Mouse (Mus musculus) central nervous system, embryonic 18 days (tissue): ENCODE results near the gene Wfdc5. TPM values are rescaled to one million over a fixed set of nuclear protein-coding genes. Genes with fewer than 3 reads are reported as not detected.

Experiments
- polyA plus RNA-seq: library from polyadenylated mRNA; depleted of rRNA; stranded (reverse); fragments of >200 nt; gene quantifications from 2 replicates; pipeline ENCODE4 v1.2.3, GENCODE M21; 2012; rRNA removed

Wfdc5 gene
- not detected in 2 replicates for polyA plus RNA-seq

GRCm38 (mm10) chr2:164182692-164183255, at the start of gene Wfdc5:
Gene Wfdc5 (minus strand): TSS chr2:164182742.

GRCm38 (mm10) chr2:164221522-164221921, 39.0 kb upstream of the Wfdc5 start, which contains the start of gene Wfdc15b:
Gene Wfdc15b (minus strand): TSS chr2:164221660.

GRCm38 (mm10) chr2:164199626-164200327, 17.2 kb upstream of the Wfdc5 start, which contains the start of gene Wfdc15a:
Gene Wfdc15a (minus strand): TSS chr2:164200130.

GRCm38 (mm10) chr2:164190576-164190975, 8.0 kb upstream of the Wfdc5 start, which contains the start of gene Wfdc12:
Gene Wfdc12 (minus strand): TSS chr2:164190608.

GRCm38 (mm10) chr2:164170902-164171301, 11.6 kb downstream of the Wfdc5 start, which contains the start of gene Kcns1:
Gene Kcns1 (minus strand): TSS chr2:164171113.

Other genes starting within 250 kb of the Wfdc5 start
- 231 and 246 TPM in 2 replicates for gene Ywhab, start 187.8 kb downstream of the Wfdc5 start, polyA plus RNA-seq
- 2.7 and 4.1 TPM in 2 replicates for gene Pabpc1l, start 157.3 kb downstream of the Wfdc5 start, polyA plus RNA-seq
- gene Stk4, start 112.4 kb downstream of the Wfdc5 start, polyA plus RNA-seq = 20.1 and 20.6 TPM in 2 replicates
- 33.9 and 38.4 TPM in 2 replicates for gene Tomm34, start 111.6 kb downstream of the Wfdc5 start, polyA plus RNA-seq
- gene Kcns1, start 11.6 kb downstream of the Wfdc5 start, polyA plus RNA-seq = 3.9 and 4.0 TPM in 2 replicates
- gene Wfdc12, start 7.9 kb upstream of the Wfdc5 start, polyA plus RNA-seq = not detected in 2 replicates
- not detected in 2 replicates for gene Wfdc15a, start 17.4 kb upstream of the Wfdc5 start, polyA plus RNA-seq
- gene Wfdc15b, start 38.9 kb upstream of the Wfdc5 start, polyA plus RNA-seq = not detected in 2 replicates
- gene Svs2, start 55.7 kb upstream of the Wfdc5 start, polyA plus RNA-seq = not detected in 2 replicates
- gene Svs3b, start 73.9 kb upstream of the Wfdc5 start, polyA plus RNA-seq = not detected in 2 replicates
- not detected in 2 replicates for gene Svs4, start 95.7 kb upstream of the Wfdc5 start, polyA plus RNA-seq
- gene Svs3a, start 106.5 kb upstream of the Wfdc5 start, polyA plus RNA-seq = not detected in 2 replicates
- gene Svs6, start 134.0 kb upstream of the Wfdc5 start, polyA plus RNA-seq = not detected in 2 replicates
- not detected in 2 replicates for gene Svs5, start 150.0 kb upstream of the Wfdc5 start, polyA plus RNA-seq
- 0.16 and 0.70 TPM in 2 replicates for gene Slpi, start 206.4 kb upstream of the Wfdc5 start, polyA plus RNA-seq
- 0.23 and 0.35 TPM in 2 replicates for gene Rbpjl, start 220.4 kb upstream of the Wfdc5 start, polyA plus RNA-seq
- gene Matn4, start 222.4 kb upstream of the Wfdc5 start, polyA plus RNA-seq = 7.2 and 8.0 TPM in 2 replicates